Mouse (Mus musculus) gonadal fat pad, adult 2 months (tissue): ENCODE measurements around the gene Pacsin2. TPM values are rescaled to one million over a fixed set of nuclear protein-coding genes. Genes with fewer than 3 reads are reported as not detected.
"Not testable (repeated sequence)": the region's sequence is repeated elsewhere in the genome, so short reads cannot be mapped to it uniquely, and the experiment has no call there.

ENCODE experiments used
- DNase-seq: peaks from one replicate; pipeline ENCODE4 v3.0.0-alpha.2; 2012; ENCODE audit warnings: low read depth
- polyA plus RNA-seq: library from polyadenylated mRNA; depleted of rRNA; stranded (reverse); fragments of >200 nt; gene quantifications from 2 replicates; pipeline ENCODE4 v1.2.3, GENCODE M21; 2012

Pacsin2 gene
- polyA plus RNA-seq, 1 experiment: 39.6 TPM

DNA sequence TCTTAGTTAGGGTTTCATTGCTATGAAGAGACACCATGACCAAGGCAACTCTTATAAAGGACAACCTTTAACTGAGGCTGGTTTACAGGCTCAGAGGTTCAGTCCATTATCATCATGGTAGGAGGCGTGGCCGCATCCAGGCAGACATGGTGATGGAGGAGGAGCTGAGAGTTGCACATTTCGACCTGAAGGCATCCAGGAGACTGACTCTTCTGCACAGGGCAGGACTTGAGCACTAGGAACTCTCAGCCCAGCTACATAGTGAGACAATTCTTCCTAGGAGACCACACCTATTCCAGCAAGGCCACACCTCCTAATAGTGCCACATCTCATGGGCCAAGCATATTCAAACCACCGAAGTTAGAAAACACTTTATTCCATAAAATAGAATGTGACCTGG lies 15.4 kb upstream of the Pacsin2 start:
- DNase-seq: no peak

- no peak for DNase-seq
These were observed 13.7 kb upstream of the Pacsin2 start for GRCm38 (mm10) chr15:83478096-83478495.

- no peak for DNase-seq
These were observed 12.3 kb upstream of the Pacsin2 start for GRCm38 (mm10) chr15:83476593-83477273.

- DNase-seq: no peak
These were observed 10.0 kb upstream of the Pacsin2 start for GRCm38 (mm10) chr15:83474466-83474836.

DNA sequence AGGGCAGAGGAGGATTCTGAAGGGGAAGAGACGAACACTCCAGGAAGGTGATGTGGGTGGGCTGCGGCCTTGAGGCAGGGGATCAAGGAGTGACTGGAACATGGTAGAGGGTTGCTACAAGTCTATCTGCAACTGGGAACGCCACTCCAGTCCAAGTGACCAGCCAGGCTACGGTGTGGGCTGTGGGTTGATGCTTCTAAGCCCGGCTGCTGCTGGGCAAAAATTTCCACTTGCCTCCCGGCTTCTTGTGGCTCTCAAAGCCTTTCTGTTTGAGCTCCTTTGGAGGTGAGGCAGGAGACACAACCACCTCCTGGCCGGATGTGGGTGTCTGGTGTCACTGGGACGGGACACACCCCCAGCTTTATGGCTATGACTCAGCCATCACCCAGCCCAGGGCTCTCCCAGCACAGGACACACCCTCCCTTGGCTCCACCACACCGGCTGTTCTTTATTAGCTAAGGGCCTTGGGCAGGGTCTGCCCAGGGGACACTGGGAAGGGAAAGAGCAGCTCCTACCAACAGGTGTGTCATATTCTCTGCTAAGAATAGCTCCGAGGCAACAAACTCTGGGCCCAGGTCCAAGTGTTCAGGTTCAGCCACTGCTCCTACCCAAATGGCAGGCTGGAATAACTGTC lies 9.5 kb upstream of the Pacsin2 start:
- DNase-seq: no peak

GRCm38 (mm10) chr15:83473251-83473650 lies 8.8 kb upstream of the Pacsin2 start:
- no peak for DNase-seq

GRCm38 (mm10) chr15:83471476-83471875 lies 7.1 kb upstream of the Pacsin2 start:
- no peak for DNase-seq

DNA sequence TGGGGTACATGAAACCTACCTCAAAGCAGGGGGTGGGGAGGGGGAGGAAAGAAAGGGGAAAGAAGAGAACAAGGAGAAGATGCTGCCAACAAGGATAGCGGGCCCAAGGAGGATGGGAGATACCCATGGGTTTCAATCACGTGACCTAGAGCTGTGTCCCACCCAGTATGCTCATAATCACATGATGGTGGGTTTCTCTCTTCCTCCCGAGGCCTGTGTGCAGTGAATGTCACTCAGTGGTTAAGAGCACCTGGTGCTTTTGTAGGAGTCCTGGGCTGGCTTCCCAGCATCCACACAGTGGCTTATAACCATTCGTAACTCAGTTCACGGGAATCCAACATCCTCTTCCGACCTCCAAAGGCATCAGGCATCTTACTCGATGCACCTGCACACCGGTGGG lies 6.0 kb upstream of the Pacsin2 start:
- no peak for DNase-seq

DNA sequence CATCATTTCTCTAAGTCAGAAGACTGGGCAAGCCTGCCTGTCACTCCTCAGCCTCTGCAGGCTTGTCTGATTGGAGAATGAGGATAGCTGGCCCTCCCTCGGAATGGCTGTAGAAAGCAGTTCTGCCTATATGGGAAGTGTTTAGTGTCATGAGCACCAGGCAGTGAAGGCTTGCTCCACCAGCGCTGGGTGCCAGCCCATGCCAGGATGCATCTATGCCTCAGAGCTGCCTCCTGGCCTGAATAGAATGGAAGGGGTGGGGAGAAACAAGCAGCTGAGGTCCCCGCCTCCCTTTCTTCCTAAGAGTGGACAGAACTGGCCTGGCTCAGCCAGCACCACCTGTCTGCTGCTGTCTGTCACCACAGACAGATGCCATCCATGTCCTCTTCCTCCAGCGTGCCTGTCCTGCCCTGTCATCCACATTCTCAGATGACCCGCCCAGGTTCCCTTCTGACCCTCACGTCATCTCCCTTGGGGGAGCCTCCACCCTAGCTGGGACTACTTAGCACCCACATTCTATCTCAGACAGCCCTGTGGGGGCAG lies 4.9 kb upstream of the Pacsin2 start:
- DNase-seq: no peak

- DNase-seq: no peak
These were observed 3.0 kb upstream of the Pacsin2 start for GRCm38 (mm10) chr15:83467232-83467966.

- no peak for DNase-seq
These were observed 1.9 kb upstream of the Pacsin2 start for GRCm38 (mm10) chr15:83466331-83466730.

GRCm38 (mm10) chr15:83464905-83465650 lies 672 bp upstream of the Pacsin2 start:
- DNase-seq: no peak

- no peak for DNase-seq
These were observed 880 bp downstream of the Pacsin2 start for GRCm38 (mm10) chr15:83463369-83464082.

DNA sequence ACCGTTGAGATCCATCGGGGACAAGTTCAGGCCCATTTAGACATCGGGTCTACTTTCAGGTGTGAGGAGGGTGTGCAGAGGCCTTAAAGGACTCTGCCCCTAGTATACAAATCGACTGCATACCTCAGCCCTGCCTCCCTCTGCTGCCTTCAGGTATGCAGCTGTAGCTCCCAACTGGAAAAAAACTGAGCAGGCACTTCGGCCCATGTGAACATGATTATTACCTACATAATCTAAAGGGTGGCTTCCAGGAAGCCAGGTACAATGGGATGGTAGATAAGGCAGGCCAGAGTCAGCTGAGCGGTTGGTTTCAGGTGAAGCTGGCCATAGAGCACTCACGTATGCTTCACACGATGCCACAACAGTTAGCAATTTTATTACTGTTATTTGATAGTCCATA lies 2.1 kb downstream of the Pacsin2 start:
- not testable (repeated sequence) for DNase-seq

GRCm38 (mm10) chr15:83460891-83461290 lies 3.5 kb downstream of the Pacsin2 start:
- no peak for DNase-seq

DNA sequence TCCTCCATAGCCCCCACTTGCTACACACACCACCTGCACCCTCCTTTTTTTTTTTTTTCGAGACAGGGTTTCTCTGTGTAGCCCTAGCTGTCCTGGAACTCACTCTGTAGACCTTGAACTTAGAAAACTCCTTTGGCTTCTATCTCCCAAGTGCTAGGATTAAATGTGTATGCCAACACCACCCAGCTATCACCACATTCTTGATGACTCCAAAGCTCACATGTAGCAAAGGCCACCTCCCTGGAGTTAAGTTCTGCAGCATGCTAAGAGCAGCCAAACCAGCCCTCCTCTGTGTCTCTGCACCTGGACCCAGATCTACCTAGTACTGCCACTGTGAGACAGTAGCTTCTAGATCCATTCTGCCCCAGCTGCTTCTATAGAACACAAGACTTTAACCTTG lies 6.9 kb downstream of the Pacsin2 start:
- no peak for DNase-seq

- no peak for DNase-seq
These were observed 8.8 kb downstream of the Pacsin2 start for GRCm38 (mm10) chr15:83455637-83456036.

DNA sequence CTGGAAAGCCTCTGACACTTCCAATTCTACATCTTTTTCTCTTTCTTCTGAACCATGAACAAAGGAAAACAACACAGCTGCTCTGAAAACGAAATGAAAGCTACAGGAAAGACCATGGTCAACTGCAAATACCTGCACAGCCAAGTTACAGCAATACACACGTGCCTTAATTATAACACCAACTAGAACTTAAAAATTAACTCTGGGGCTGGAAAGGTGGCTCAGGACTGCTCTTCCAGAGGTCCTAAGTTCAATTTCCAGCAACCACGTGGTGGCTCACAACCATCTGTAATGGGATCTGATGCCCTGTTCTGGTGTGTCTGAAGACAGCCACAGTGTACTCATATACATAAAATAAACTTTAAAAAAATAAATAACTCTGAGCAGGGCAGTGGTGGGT lies 9.4 kb downstream of the Pacsin2 start:
- DNase-seq: no peak

DNA sequence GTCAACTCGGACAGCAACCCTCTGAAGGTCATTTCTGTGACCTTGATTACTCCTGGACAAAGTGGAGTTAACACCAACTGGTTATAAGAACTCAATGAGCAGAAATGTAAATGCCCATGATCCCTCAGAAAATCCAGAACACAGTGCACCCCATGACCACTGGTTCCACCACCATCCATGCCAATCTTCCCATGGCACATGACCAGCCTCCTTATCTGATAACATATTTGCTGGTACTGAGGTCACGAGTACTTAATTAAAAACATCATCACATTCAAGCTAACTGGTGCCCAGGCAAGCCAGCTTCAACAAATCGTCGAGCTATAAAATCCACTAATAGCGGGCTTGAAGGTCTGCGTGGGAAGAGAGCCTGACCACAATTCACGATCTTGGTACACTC lies 10.0 kb downstream of the Pacsin2 start:
- no peak for DNase-seq

GRCm38 (mm10) chr15:83453879-83454278 lies 10.5 kb downstream of the Pacsin2 start:
- no peak for DNase-seq

DNA sequence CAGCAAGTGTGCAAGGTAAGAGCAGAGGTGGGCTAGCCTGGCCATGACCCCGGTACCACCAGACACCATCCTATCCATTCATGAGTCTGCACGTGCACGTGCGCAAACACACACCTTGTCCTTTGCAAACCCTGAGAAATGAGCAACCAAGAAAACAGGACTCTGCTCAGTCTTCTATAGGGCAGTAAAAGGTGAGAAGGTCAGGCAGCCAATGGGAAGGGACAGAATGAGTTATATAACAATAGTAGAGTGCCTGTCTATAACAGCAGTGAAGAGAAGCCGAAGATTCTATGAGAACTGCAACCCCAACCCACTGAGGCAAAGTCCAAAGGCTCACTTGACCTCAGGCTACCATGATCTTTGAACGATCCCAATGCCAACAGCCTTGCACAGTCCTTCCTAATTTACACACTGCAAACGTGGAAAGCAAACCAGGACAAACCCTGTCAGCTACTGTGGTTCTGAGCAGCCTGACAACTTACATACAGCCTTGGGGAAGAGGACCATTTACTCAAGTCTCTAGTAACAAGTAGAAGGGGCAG lies 12.1 kb downstream of the Pacsin2 start:
- DNase-seq: no peak
